Mouse (Mus musculus): Measurements from ENCODE around the gene Hbs1l.

GRCm38 (mm10) chr10:21389075-21389474, 93.3 kb downstream of the Hbs1l start:
- TF ChIP-seq CTCF (IDR thresholded peaks at IDR 0.05; ENCODE audit: low read depth, low read length) (no peak), POLR2A (IDR thresholded peaks at IDR 0.05; ENCODE audit: borderline replicate concordance, low read depth, low read length) (no peak)

Data from bone marrow macrophage, adult 2 months (primary cell).